Mouse (Mus musculus) 3134 (cell line): ENCODE results near the gene Cxcr6.
A peak's percentile ranks its signal among the peaks of the same experiment; 100 is the strongest.
"Not testable (repeated sequence)": the region's sequence is repeated elsewhere in the genome, so short reads cannot be mapped to it uniquely, and the experiment has no call there.

Experiments used
- DNase-seq: peaks from one replicate; pipeline ENCODE4 v3.0.0-alpha.2; 2011; ENCODE audit warnings: low spot score; ENCODE audit not compliant: insufficient read length; ENCODE audit errors: extremely low read depth

The Cxcr6 gene

GRCm38 (mm10) chr9:123806267-123806666 is at the start of gene Cxcr6:
TSS of gene Cxcr6 (plus strand) at chr9:123806475.
- DNase-seq: no peak

- no peak for DNase-seq
These were observed 49.5 kb upstream of the Cxcr6 start for GRCm38 (mm10) chr9:123756752-123757151.

- no peak for DNase-seq
These were observed 48.9 kb upstream of the Cxcr6 start for GRCm38 (mm10) chr9:123757326-123757725.

DNA sequence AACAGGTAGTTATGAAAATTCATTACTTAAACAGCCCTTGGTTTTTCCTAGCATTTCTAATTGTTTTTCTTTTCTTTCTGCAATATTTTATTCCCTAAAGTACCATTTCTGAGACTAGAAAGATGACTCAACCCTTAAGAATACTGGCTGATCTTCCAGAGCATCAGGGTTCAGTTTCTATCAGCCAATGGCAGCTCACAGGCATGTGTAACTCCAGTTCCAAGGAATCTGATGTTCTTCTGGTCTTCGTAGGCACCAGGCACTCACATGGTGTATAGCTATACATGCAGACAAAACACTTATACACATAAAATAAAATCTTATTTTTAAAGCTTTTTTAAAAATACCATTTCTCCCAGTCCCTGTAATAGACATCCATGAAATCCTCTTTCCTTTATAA is 48.1 kb upstream of the Cxcr6 start:
- no peak for DNase-seq

DNA sequence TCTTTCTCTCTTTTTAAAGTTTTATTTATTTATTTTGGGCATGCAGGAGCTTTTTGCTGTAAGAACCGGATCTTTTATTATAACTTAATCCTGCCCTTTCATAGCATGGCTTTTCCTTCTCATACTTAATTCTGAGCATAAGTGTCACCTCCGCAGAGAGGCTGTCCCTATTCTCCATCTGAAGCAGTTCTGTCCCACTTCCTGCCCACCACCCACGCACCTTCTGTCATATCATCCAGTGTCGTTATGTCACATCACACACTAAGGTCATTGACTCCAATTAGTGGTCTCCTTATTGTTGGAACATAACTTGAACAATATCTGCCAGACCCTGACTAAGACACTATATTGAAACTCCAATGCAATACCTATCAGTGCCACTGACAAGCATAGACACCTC is 47.6 kb upstream of the Cxcr6 start:
- DNase-seq: no peak

DNA sequence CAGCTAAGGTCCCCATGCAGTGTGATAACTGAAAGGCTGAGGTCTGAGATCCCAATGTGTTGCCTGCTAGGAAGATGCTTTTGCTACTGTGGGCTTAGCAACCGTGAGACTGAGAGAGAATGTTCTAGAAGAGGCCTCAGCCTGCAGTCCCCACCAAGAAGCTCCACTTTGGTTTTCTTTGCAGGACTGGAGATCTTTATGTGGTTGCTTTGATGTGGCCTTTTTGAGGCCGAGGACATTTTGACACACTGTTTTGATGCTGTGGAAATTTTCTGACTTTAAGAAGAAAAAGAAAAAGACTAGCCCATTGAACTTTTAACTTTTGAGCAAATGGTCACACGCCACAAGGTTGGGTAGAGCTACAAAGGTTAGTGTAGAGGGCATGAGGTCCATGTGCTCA is 45.5 kb upstream of the Cxcr6 start:
- DNase-seq: no peak

GRCm38 (mm10) chr9:123762886-123763285 is 43.4 kb upstream of the Cxcr6 start:
- DNase-seq: peak; percentile 10

- no peak for DNase-seq
These were observed 42.5 kb upstream of the Cxcr6 start for GRCm38 (mm10) chr9:123763771-123764170.

DNA sequence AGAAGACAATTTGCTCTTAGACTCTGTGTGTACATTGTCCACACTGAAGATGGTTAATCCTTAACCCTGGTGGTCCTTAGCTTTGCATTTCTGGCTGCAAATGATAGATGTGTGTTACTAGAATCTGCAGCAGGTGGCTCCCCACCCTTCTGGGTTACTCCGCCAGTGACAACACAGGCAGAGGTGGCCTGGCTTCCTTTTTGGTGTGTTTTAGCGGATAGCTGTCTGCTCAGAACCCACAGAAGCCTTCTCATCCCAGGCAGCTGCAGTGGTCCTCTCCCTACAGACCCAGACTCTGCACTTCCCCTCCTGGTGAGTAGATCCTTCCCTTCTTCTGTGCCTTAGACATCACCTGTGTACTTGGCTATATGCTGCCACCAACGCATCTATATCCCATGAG is 39.3 kb upstream of the Cxcr6 start:
- no peak for DNase-seq

- DNase-seq: no peak
These were observed 37.8 kb upstream of the Cxcr6 start for GRCm38 (mm10) chr9:123768443-123768842.

DNA sequence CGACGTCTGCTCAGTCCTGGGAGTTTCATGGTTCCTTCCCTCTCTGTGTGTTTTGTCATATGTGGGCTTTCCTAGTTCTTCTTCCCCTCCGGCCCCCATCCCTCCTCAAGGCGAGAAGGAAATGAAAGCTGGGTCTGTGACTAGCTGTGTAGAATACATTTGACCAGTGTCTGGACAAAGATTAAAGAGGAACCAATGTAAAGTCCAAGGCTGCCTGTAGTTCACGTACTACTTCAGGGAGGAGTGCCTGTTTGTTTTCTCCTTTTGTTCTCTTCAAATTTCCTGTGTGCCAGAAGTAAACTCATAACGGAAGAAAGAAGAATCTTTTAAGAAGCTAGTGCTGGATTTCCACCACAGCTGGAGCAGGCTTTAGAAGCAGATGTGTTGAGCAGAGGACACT is 36.7 kb upstream of the Cxcr6 start:
- DNase-seq: no peak

GRCm38 (mm10) chr9:123773299-123773698 is 33.0 kb upstream of the Cxcr6 start:
- DNase-seq: not testable (repeated sequence)

GRCm38 (mm10) chr9:123788855-123789529 is 17.3 kb upstream of the Cxcr6 start:
- no peak for DNase-seq

GRCm38 (mm10) chr9:123796174-123796573 is 10.1 kb upstream of the Cxcr6 start:
- no peak for DNase-seq

GRCm38 (mm10) chr9:123801527-123801926 is 4.7 kb upstream of the Cxcr6 start:
- DNase-seq: no peak

- DNase-seq: no peak
These were observed 3.9 kb upstream of the Cxcr6 start for GRCm38 (mm10) chr9:123802421-123802820.

- no peak for DNase-seq
These were observed 3.4 kb upstream of the Cxcr6 start for GRCm38 (mm10) chr9:123802896-123803295.

DNA sequence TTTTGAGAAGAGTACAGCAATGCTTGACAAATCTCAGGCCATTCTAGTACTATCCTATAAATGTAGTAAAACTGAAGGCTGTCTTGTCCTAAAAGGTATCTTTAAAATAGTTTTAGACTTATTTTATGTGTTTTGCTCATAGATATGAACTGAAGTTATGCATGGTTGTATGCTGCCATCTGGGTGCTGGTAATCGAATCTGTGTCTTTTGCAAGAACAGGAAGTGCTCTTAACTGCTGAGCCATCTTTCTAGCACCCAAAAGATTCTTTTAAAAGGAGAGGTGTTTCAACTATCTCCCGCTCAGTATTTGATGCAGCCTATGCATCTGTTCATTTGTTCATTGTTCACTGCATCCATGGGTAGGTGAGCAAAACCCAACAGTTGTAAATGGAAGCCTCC is 1.0 kb upstream of the Cxcr6 start:
- no peak for DNase-seq

- DNase-seq: no peak
These were observed 2.3 kb downstream of the Cxcr6 start for GRCm38 (mm10) chr9:123808583-123808982.

DNA sequence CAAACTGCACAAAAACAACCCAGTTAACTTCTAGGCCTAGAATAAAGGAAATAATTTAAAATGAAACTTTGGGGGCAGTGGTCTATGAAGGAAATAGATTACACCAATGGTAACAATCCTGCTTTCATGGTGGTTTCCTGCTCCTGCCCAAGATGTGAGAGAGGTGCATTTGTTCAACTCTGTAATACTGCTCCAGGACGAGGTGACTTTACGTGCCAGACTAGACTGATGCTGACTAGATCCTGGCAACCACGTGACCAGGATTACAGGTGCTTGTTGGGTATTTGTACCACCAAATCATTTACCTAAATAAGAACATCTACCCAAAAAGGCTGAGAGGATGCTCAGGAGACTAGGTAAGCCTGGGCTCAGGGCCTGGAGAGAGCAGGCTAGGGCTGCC is 5.6 kb downstream of the Cxcr6 start:
- DNase-seq: no peak

GRCm38 (mm10) chr9:123814326-123814725 is 8.1 kb downstream of the Cxcr6 start:
- DNase-seq: no peak

GRCm38 (mm10) chr9:123814821-123815220 is 8.5 kb downstream of the Cxcr6 start:
- DNase-seq: no peak

DNA sequence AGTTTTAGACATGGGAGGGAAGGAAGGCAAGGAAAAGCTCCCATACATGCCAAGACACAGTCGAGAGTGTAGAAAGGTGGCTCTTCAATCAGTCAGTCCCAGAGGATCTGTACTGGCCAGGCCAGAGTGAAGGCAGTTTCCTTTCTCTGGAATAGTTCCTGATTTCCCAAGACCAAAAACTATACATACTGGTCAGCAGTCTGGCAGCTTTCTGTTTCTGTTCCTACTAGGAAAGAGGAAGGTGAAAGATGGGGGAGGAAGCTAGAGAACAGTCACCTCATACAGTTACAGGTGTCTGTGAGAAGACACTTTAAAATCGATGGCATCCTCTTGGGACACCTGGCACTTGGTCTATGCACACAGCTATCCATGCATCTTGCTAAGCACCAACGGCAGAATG is 9.2 kb downstream of the Cxcr6 start:
- DNase-seq: no peak
